Mouse (Mus musculus) erythroblast, embryonic 14.5 days (primary cell): ENCODE data around the gene Sbf2. TPM values are rescaled to one million over a fixed set of nuclear protein-coding genes. Genes with fewer than 3 reads are reported as not detected.

ENCODE experiments used
- H3K27me3 ChIP-seq: 2 replicates; pipeline ENCODE4 v1.6.1; 2012; ENCODE audit warnings: inconsistent platforms; ENCODE audit not compliant: control insufficient read depth
- H3K36me3 ChIP-seq: 2 replicates; pipeline ENCODE4 v1.6.1; 2012; ENCODE audit warnings: mild to moderate bottlenecking, inconsistent platforms; ENCODE audit not compliant: control insufficient read depth
- H3K4me1 ChIP-seq: 2 replicates; pipeline ENCODE4 v1.6.1; 2012; ENCODE audit warnings: inconsistent platforms; ENCODE audit not compliant: control insufficient read depth
- H3K4me3 ChIP-seq: replicated peaks from 2 replicates; pipeline ENCODE3; 2012; ENCODE audit warnings: moderate library complexity, mild to moderate bottlenecking, inconsistent platforms
- H3K9me3 ChIP-seq: 2 replicates; pipeline ENCODE4 v1.6.1; 2012; ENCODE audit warnings: low read length, inconsistent platforms, mixed read lengths; ENCODE audit not compliant: control insufficient read depth
- GATA1 ChIP-seq: IDR thresholded peaks from 2 replicates; pipeline ENCODE4 v1.6.1; 2012; ENCODE audit warnings: low read length, inconsistent platforms, mixed read lengths
- TAL1 ChIP-seq: IDR thresholded peaks from 3 replicates; pipeline ENCODE4 v1.6.1; 2012; ENCODE audit warnings: low read length, inconsistent platforms, mixed read lengths
- polyA plus RNA-seq: library from polyadenylated mRNA; stranded (reverse); fragments of >175 nt; gene quantifications from 2 replicates; pipeline ENCODE4 v1.2.3, GENCODE M21; 2012

Gene Sbf2
- polyA plus RNA-seq, 1 experiment: not detected

GRCm38 (mm10) chr7:110314401-110314890 is 300.3 kb downstream of the Sbf2 start:
- TF ChIP-seq TAL1 (no peak), GATA1 (no peak)
- no peaks in the 10 kb centered on the region for H3K4me1 ChIP-seq
- H3K9me3 ChIP-seq: no peaks in the 10 kb centered on the region; the same call in 1 of the 2 replicates
- H3K27me3 ChIP-seq: no peaks in the 10 kb centered on the region
- H3K4me3 ChIP-seq: no peak overlapping the region
- peaks cover 5% of the 10 kb centered on the region; the same call in 1 of the 2 replicates for H3K36me3 ChIP-seq

GRCm38 (mm10) chr7:110313392-110314055 is 301.2 kb downstream of the Sbf2 start:
- no peak for TF ChIP-seq TAL1
- no peak for TF ChIP-seq GATA1

GRCm38 (mm10) chr7:110309246-110309645 is 305.5 kb downstream of the Sbf2 start:
- H3K4me1 ChIP-seq: no peaks in the 10 kb centered on the region
- H3K4me3 ChIP-seq: no peak overlapping the region
- H3K36me3 ChIP-seq: peaks cover 3% of the 10 kb centered on the region; the same call in 1 of the 2 replicates
- no peak for TF ChIP-seq GATA1
- TF ChIP-seq TAL1: no peak
- H3K27me3 ChIP-seq: no peaks in the 10 kb centered on the region
- H3K9me3 ChIP-seq: no peaks in the 10 kb centered on the region

More at GRCm38 (mm10) chr7:110313392-110314055, 301.2 kb downstream of the Sbf2 start:
- no peaks in the 10 kb centered on the region for H3K4me1 ChIP-seq
- H3K27me3 ChIP-seq: no peaks in the 10 kb centered on the region
- H3K36me3 ChIP-seq: peaks cover 5% of the 10 kb centered on the region; the same call in 1 of the 2 replicates
- H3K9me3 ChIP-seq: no peaks in the 10 kb centered on the region; the same call in 1 of the 2 replicates
- no peak overlapping the region for H3K4me3 ChIP-seq

GRCm38 (mm10) chr7:110307741-110308140 is 307.0 kb downstream of the Sbf2 start:
- no peak overlapping the region for H3K4me3 ChIP-seq
- peaks cover 3% of the 10 kb centered on the region; the same call in 1 of the 2 replicates for H3K36me3 ChIP-seq
- TF ChIP-seq TAL1 (no peak), GATA1 (no peak)
- H3K9me3 ChIP-seq: no peaks in the 10 kb centered on the region
- no peaks in the 10 kb centered on the region for H3K4me1 ChIP-seq
- H3K27me3 ChIP-seq: no peaks in the 10 kb centered on the region

GRCm38 (mm10) chr7:110306281-110306680 is 308.4 kb downstream of the Sbf2 start:
- no peak for TF ChIP-seq TAL1
- no peak for TF ChIP-seq GATA1
- H3K9me3 ChIP-seq: no peaks in the 10 kb centered on the region
- H3K4me1 ChIP-seq: no peaks in the 10 kb centered on the region
- H3K36me3 ChIP-seq: peaks cover under 1% of the 10 kb centered on the region; the same call in 1 of the 2 replicates
- H3K4me3 ChIP-seq: no peak overlapping the region
- H3K27me3 ChIP-seq: no peaks in the 10 kb centered on the region

- H3K4me3 ChIP-seq: no peak overlapping the region
- no peaks in the 10 kb centered on the region for H3K27me3 ChIP-seq
- H3K4me1 ChIP-seq: no peaks in the 10 kb centered on the region
- no peaks in the 10 kb centered on the region for H3K9me3 ChIP-seq
- no peaks in the 10 kb centered on the region; the same call in 1 of the 2 replicates for H3K36me3 ChIP-seq
- TF ChIP-seq TAL1 (no peak), GATA1 (no peak)
Measured at GRCm38 (mm10) chr7:110305486-110305885, 309.2 kb downstream of the Sbf2 start.

- Histone ChIP-seq H3K36me3 (no peaks in the 10 kb centered on the region), H3K4me3 (no peak overlapping the region), H3K9me3 (no peaks in the 10 kb centered on the region), H3K4me1 (no peaks in the 10 kb centered on the region), H3K27me3 (no peaks in the 10 kb centered on the region)
- TF ChIP-seq GATA1 (no peak), TAL1 (no peak)
Measured at GRCm38 (mm10) chr7:110302886-110303285, 311.8 kb downstream of the Sbf2 start.

GRCm38 (mm10) chr7:110298739-110299410 is 315.8 kb downstream of the Sbf2 start:
- no peaks in the 10 kb centered on the region for H3K9me3 ChIP-seq
- TF ChIP-seq TAL1 (no peak), GATA1 (no peak)

GRCm38 (mm10) chr7:110298090-110298489 is 316.6 kb downstream of the Sbf2 start:
- Histone ChIP-seq H3K27me3 (no peaks in the 10 kb centered on the region), H3K9me3 (no peaks in the 10 kb centered on the region), H3K4me1 (no peaks in the 10 kb centered on the region), H3K4me3 (no peak overlapping the region), H3K36me3 (no peaks in the 10 kb centered on the region)
- TF ChIP-seq GATA1 (no peak), TAL1 (no peak)

More at GRCm38 (mm10) chr7:110298739-110299410, 315.8 kb downstream of the Sbf2 start:
- no peaks in the 10 kb centered on the region for H3K36me3 ChIP-seq
- no peaks in the 10 kb centered on the region for H3K27me3 ChIP-seq
- no peak overlapping the region for H3K4me3 ChIP-seq
- H3K4me1 ChIP-seq: no peaks in the 10 kb centered on the region
